Mouse (Mus musculus) macrophage (primary cell): ENCODE data around the gene Slc15a5. TPM values are rescaled to one million over a fixed set of nuclear protein-coding genes. Genes with fewer than 3 reads are reported as not detected.

ENCODE experiments used
- H3K27ac ChIP-seq: fragments of 350-480 bp; formaldehyde crosslinking; 2 replicates; pipeline ENCODE4 v1.9.0; 2021
- H3K36me3 ChIP-seq: fragments of 350-480 bp; formaldehyde crosslinking; 2 replicates; pipeline ENCODE4 v1.9.0; 2021; ENCODE audit errors: inconsistent target
- H3K4me3 ChIP-seq: fragments of 350-480 bp; formaldehyde crosslinking; 2 replicates; pipeline ENCODE4 v1.9.0; 2021; ENCODE audit errors: inconsistent target
- H3K79me2 ChIP-seq: fragments of 350-480 bp; formaldehyde crosslinking; 2 replicates; pipeline ENCODE4 v1.9.0; 2021; ENCODE audit errors: inconsistent target
- WGBS: methylation state at CpG from one replicate; pipeline ENCODE4 v1.1.7; 2026; ENCODE audit warnings: inconsistent platforms; ENCODE audit not compliant: missing documents; 5-methylcytosine and 5-hydroxymethylcytosine counted together
- polyA plus RNA-seq: library from polyadenylated mRNA; stranded (reverse); fragments of 250-400 nt; gene quantifications from 3 replicates; pipeline ENCODE4 v1.2.4, GENCODE M21; 2018; ENCODE audit warnings: inconsistent platforms

The Slc15a5 gene
- polyA plus RNA-seq, 1 experiment from 2014 or later = not detected

DNA sequence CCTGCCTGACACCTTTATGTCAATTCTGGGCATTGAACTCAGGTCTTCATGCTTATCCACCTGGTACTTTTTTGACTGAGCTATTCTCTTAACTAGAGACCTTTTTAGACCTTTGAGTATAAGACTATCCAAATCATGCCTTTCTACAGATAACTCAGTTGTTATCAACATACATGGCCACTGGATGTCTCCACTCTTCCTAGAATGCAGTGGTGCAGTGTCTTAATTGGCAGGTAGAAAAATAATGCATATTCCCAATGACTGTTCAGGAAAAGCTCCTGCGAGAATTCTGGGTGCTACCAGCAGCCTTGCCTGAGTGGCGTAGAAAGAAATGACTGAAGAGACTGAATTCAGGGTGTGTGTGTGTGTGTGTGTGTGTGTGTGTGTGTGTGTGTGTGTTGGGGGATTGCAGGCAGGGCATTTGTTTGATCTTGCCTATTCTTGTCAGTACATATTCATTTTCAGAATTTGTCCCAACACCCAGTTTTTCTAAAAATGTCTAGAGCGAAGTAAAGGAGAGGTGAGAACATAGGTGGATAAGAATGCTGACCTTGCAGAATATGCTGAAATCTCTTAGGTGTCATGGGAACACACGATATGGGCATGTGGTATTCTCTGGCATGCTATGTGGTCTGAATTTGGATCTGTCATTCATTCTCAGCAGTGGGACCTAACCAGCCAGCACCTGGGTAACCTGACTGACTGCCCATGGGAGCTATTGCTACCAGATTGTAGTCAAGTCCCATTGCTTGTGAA lies 119.5 kb downstream of the Slc15a5 start:
- H3K36me3 ChIP-seq = no peaks in the 10 kb centered on the region
- no peaks in the 10 kb centered on the region for H3K79me2 ChIP-seq
- H3K27ac ChIP-seq = no peak overlapping the region
- H3K4me3 ChIP-seq = no peak overlapping the region
- WGBS = 100% methylated on average over 2 of the region's 4 CpGs

GRCm38 (mm10) chr6:137957630-137958029 lies 122.1 kb downstream of the Slc15a5 start:
- no peak overlapping the region for H3K27ac ChIP-seq
- H3K36me3 ChIP-seq = no peaks in the 10 kb centered on the region
- H3K4me3 ChIP-seq = no peak overlapping the region
- H3K79me2 ChIP-seq = no peaks in the 10 kb centered on the region
- 99% methylated on average over 5 of the region's 6 CpGs for WGBS

DNA sequence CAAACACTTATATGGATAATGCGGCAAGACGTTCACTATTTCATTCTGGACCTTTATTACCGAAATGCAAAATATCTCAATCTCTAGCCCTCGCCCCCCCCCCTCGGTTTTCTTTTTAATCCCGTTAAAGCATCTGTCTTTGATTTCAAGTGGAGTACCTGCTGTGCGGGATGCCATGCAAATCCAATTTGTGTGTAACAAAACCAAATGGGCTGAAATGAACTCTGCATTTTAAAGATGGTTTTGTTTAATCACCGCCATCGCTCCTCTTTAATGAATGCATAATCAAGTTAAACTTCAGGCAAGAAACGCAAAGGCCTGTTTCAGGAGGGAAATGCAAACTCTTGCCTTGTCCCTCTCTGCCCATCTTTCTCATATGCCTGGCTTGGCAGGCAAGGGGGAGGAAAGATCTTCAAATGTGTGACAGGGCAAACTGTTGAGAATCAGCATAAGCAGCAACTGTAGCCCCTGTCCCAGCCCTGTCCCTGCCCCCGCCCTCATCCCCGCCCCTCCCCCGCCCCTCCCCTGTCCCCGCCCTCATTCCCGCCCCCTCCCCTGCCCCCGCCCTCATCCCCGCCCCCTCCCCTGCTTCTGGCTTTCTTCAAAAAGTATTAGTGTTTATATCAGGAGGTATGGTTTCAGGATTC lies 122.8 kb downstream of the Slc15a5 start:
- Histone ChIP-seq H3K36me3 (no peaks in the 10 kb centered on the region), H3K4me3 (no peak overlapping the region), H3K27ac (no peak overlapping the region), H3K79me2 (no peaks in the 10 kb centered on the region)
- 79% methylated on average over 10 of the region's 17 CpGs for WGBS

- 83% methylated on average over 10 of the region's 10 CpGs for WGBS
- no peaks in the 10 kb centered on the region for H3K36me3 ChIP-seq
- H3K27ac ChIP-seq = no peak overlapping the region
- no peaks in the 10 kb centered on the region for H3K79me2 ChIP-seq
- H3K4me3 ChIP-seq = no peak overlapping the region
These were observed 133.2 kb downstream of the Slc15a5 start for GRCm38 (mm10) chr6:137946520-137946919.

- H3K79me2 ChIP-seq = no peaks in the 10 kb centered on the region
- no peaks in the 10 kb centered on the region for H3K36me3 ChIP-seq
- no peak overlapping the region for H3K27ac ChIP-seq
- WGBS = 55% methylated on average over 12 of the region's 12 CpGs
- H3K4me3 ChIP-seq = no peak overlapping the region
These were observed 139.1 kb downstream of the Slc15a5 start for GRCm38 (mm10) chr6:137940374-137941218.

DNA sequence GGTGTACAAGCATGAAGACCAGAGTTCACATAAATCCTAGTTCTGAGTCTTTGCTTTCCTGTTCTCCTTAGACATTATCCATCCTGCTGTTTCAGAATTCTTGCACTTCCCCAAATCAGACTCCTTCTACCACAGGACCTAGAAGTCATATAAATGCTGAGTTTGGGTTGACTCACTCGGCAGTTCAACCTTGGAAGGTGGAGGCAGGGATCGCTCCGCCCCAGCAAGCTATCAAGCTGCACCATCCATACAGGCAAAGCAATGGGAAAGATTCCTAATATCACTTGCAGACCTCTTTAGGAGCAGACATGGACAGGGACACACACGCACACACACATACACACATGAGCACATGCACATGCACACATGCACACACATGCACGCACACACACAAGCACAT lies 142.2 kb downstream of the Slc15a5 start:
- Histone ChIP-seq H3K36me3 (no peaks in the 10 kb centered on the region), H3K4me3 (no peak overlapping the region), H3K27ac (no peak overlapping the region), H3K79me2 (no peaks in the 10 kb centered on the region)
- WGBS = 89% methylated on average over 5 of the region's 5 CpGs

- WGBS = 100% methylated on average over 1 of the region's 1 CpGs
- Histone ChIP-seq H3K4me3 (no peak overlapping the region), H3K79me2 (no peaks in the 10 kb centered on the region), H3K27ac (no peak overlapping the region), H3K36me3 (no peaks in the 10 kb centered on the region)
These were observed 143.4 kb downstream of the Slc15a5 start for GRCm38 (mm10) chr6:137936268-137936667.

GRCm38 (mm10) chr6:137935857-137936256 lies 143.9 kb downstream of the Slc15a5 start:
- Histone ChIP-seq H3K79me2 (no peaks in the 10 kb centered on the region), H3K27ac (no peak overlapping the region)
- WGBS = 79% methylated on average over 7 of the region's 7 CpGs

DNA sequence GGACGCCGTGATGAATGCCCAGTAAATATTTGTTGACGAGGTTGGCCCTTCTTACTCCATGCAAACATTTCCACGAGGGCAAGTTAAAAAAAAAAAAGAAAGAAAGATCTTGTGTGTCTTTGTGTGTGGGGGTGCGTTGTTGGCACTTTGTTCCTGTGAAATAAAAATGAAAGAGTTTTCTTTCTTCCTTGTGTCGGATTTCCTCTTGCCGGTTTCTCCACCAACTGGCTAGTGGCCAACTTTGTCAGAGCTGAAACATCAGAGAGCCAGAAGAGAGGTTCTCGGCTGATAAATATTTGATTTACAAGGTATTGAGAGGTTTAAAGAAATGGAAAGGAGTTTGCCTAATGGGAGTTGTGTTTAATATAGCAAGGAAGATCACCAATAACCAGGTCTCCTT lies 144.4 kb downstream of the Slc15a5 start:
- Histone ChIP-seq H3K36me3 (no peaks in the 10 kb centered on the region), H3K79me2 (no peaks in the 10 kb centered on the region), H3K27ac (no peak overlapping the region), H3K4me3 (no peak overlapping the region)
- WGBS = 66% methylated on average over 8 of the region's 8 CpGs

More at GRCm38 (mm10) chr6:137935857-137936256, 143.9 kb downstream of the Slc15a5 start:
- no peak overlapping the region for H3K4me3 ChIP-seq
- no peaks in the 10 kb centered on the region for H3K36me3 ChIP-seq

- Histone ChIP-seq H3K27ac (no peak overlapping the region), H3K79me2 (no peaks in the 10 kb centered on the region), H3K36me3 (no peaks in the 10 kb centered on the region), H3K4me3 (no peak overlapping the region)
- 87% methylated on average over 3 of the region's 3 CpGs for WGBS
These were observed 145.0 kb downstream of the Slc15a5 start for GRCm38 (mm10) chr6:137934545-137935298.

Other genes with a start within 250 kb of the Slc15a5 start
- gene Mgst1, start 60.4 kb upstream of the Slc15a5 start, polyA plus RNA-seq = 153 to 274 TPM (median 243 TPM) in 3 replicates